26 mouse cellular contexts compared by ENCODE assay signal in the genomic region with DNA sequence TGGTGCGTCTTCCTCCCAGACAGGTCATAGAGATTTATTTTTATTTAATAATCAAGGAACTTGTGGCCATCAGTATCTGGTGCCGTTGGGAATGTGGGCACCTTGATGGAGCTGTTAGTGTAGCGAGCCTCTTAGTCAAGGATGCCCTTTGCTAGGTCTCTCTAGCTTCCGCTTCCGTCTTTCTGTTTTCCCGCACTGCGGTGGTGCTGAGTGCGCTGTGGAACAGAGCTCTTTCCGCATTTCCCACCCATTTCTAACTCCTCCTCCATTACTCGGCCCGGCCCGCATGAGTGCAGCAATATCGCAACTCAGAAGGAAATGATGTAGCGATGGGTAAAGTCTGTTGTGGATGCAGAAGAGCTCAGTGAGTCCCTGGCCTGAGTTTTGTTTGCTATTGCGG.
"Had no signal": no experiment of that assay in that cellular context is flagged by ENCODE, and none has a peak within 500 bp of the region (broad histone marks: within the 10 kb centered on the region; RNA-seq: fewer than 3 reads in every experiment).

No protein-coding gene starts in this region.

- ATAC-seq: liver, embryonic 12.5 days; midbrain, embryonic 13.5 days; midbrain, embryonic 16.5 days had no signal

- H3K9ac ChIP-seq: kidney, embryonic 15.5 days; limb, embryonic 12.5 days; limb, embryonic 15.5 days; liver, embryonic 12.5 days; liver, embryonic 15.5 days; lung, embryonic 15.5 days; midbrain, embryonic 13.5 days; neural tube, embryonic 13.5 days; stomach, embryonic 15.5 days had no signal

- H3K9me3 ChIP-seq: kidney, embryonic 15.5 days; limb, embryonic 12.5 days; limb, embryonic 15.5 days; liver, embryonic 12.5 days; liver, embryonic 15.5 days; lung, embryonic 15.5 days; megakaryocyte, embryonic 14.5 days; midbrain, embryonic 10.5 days; midbrain, embryonic 13.5 days; neural tube, embryonic 13.5 days; stomach, embryonic 15.5 days had no signal

- H3K27me3 ChIP-seq: kidney, embryonic 15.5 days; limb, embryonic 12.5 days; limb, embryonic 15.5 days; liver, embryonic 12.5 days; liver, embryonic 15.5 days; lung, embryonic 15.5 days; megakaryocyte, embryonic 14.5 days; midbrain, embryonic 13.5 days; neural tube, embryonic 13.5 days; stomach, embryonic 15.5 days had no signal

- H3K27ac ChIP-seq: kidney, embryonic 15.5 days; left cerebral cortex, adult 2 months; limb, embryonic 12.5 days; limb, embryonic 15.5 days; liver, embryonic 12.5 days; liver, embryonic 15.5 days; lung, embryonic 15.5 days; midbrain, embryonic 10.5 days; midbrain, embryonic 13.5 days; neural tube, embryonic 13.5 days; stomach, embryonic 15.5 days had no signal

- H3K36me3 ChIP-seq: midbrain, embryonic 13.5 days; stomach, embryonic 15.5 days had no signal

- H3K4me2 ChIP-seq: kidney, embryonic 15.5 days; limb, embryonic 12.5 days; limb, embryonic 15.5 days; liver, embryonic 12.5 days; liver, embryonic 15.5 days; lung, embryonic 15.5 days; midbrain, embryonic 13.5 days; neural tube, embryonic 13.5 days; stomach, embryonic 15.5 days had no signal

- H3K4me1 ChIP-seq: kidney, embryonic 15.5 days; limb, embryonic 12.5 days; liver, embryonic 12.5 days; liver, embryonic 15.5 days; lung, embryonic 15.5 days; megakaryocyte, embryonic 14.5 days; midbrain, embryonic 10.5 days; midbrain, embryonic 13.5 days; neural tube, embryonic 13.5 days; stomach, embryonic 15.5 days had no signal

- DNase-seq: kidney, postnatal 10 days; kidney, postnatal 36 days; layer of hippocampus, postnatal 36 days; lung, adult 18-20 months; lung, postnatal 10 days; lung, postnatal 36 days; retina, postnatal 1 day; right cerebral cortex, postnatal 25 days; spleen, adult 18-20 months; thymus, adult 2 months; thymus, postnatal 14 days; thymus, postnatal 4 days had no signal

- H3K4me3 ChIP-seq: kidney, embryonic 15.5 days; left cerebral cortex, adult 2 months; limb, embryonic 12.5 days; limb, embryonic 15.5 days; liver, embryonic 12.5 days; liver, embryonic 15.5 days; lung, embryonic 15.5 days; megakaryocyte, embryonic 14.5 days; midbrain, embryonic 10.5 days; midbrain, embryonic 13.5 days; myocyte; neural tube, embryonic 13.5 days; stomach, embryonic 15.5 days had no signal
